Mouse (Mus musculus) hindbrain, embryonic 14.5 days (tissue): ENCODE results near the gene Prkd2. TPM values are rescaled to one million over a fixed set of nuclear protein-coding genes. Genes with fewer than 3 reads are reported as not detected.

Experiments
- ATAC-seq: fragments of 200-750 bp; cut with Nextera tagmentation; 2 replicates; pipeline ENCODE4 v1.8.0; 2017; ENCODE audit warnings: moderate number of reproducible peaks, mild to moderate bottlenecking, moderate TSS enrichment, moderate library complexity; ENCODE audit not compliant: low FRiP score
- DNase-seq: peaks from one replicate; pipeline ENCODE4 v3.0.0-alpha.2; 2015; ENCODE audit warnings: low spot score
- H3K27ac ChIP-seq: fragments of 300-500 bp; sonication (generic); 2 replicates; pipeline ENCODE4 v1.5.1; 2014; ENCODE audit warnings: mild to moderate bottlenecking, moderate library complexity
- H3K27me3 ChIP-seq: fragments of 300-500 bp; sonication (generic); 2 replicates; pipeline ENCODE4 v1.6.1; 2014; ENCODE audit warnings: mild to moderate bottlenecking, low read length, mixed read lengths; ENCODE audit not compliant: control insufficient read depth, insufficient read depth
- H3K36me3 ChIP-seq: fragments of 300-500 bp; sonication (generic); replicated peaks from 2 replicates; pipeline ENCODE4 v1.6.1; 2014; ENCODE audit not compliant: control insufficient read depth, insufficient read depth
- H3K4me1 ChIP-seq: fragments of 300-500 bp; sonication (generic); replicated peaks from 2 replicates; pipeline ENCODE4 v1.6.1; 2014; ENCODE audit warnings: antibody characterized with exemption, low read length, mixed read lengths; ENCODE audit not compliant: control insufficient read depth, insufficient read depth
- H3K4me2 ChIP-seq: fragments of 300-500 bp; sonication (generic); replicated peaks from 2 replicates; pipeline ENCODE4 v1.6.1; 2014; ENCODE audit warnings: mild to moderate bottlenecking, moderate library complexity
- H3K4me3 ChIP-seq: fragments of 300-500 bp; sonication (generic); replicated peaks from 2 replicates; pipeline ENCODE4 v1.5.1; 2014; ENCODE audit warnings: mild to moderate bottlenecking, low read length
- H3K9ac ChIP-seq: fragments of 300-500 bp; sonication (generic); 2 replicates; pipeline ENCODE4 v1.6.1; 2014
- H3K9me3 ChIP-seq: fragments of 300-500 bp; sonication (generic); 2 replicates; pipeline ENCODE4 v1.6.1; 2016; ENCODE audit warnings: low read length; ENCODE audit not compliant: control insufficient read depth
- WGBS: fragments of 180-500 bp; shearing (Covaris S2); extraction: QIAGEN DNeasy Blood & Tissue Kit; methylation state at CpG from one replicate; pipeline ENCODE4 v1.1.7; 2014; 5-methylcytosine and 5-hydroxymethylcytosine counted together
- polyA plus RNA-seq: library from polyadenylated mRNA; unstranded; fragments of >200 nt; fragmentation: Nextera tagmentation; extraction: Ambion mirVana; gene quantifications from 2 replicates; pipeline ENCODE4 v1.2.1, GENCODE M21; 2014

Gene Prkd2
- polyA plus RNA-seq, 1 experiment from 2014 or later: 5.6 TPM

- under 1% methylated on average over 30 of the region's 30 CpGs for WGBS
- Histone ChIP-seq H3K4me3 (peak within 1 kb of the TSS; percentile 9; the same call in 1 of the 2 replicates), H3K27ac (no peak within 1 kb of the TSS; the same call in 1 of the 2 replicates), H3K36me3 (peaks cover 7% of the 10 kb centered on the region), H3K9ac (no peak within 1 kb of the TSS), H3K27me3 (peaks cover 18% of the 10 kb centered on the region), H3K4me2 (peak within 1 kb of the TSS; percentile 48), H3K9me3 (no peaks in the 10 kb centered on the region), H3K4me1 (peaks cover 15% of the 10 kb centered on the region)
- ATAC-seq: peak; percentile 66
- peak; percentile 89 for DNase-seq
Measured at GRCm38 (mm10) chr7:16891641-16892351, 49.1 kb downstream of the Prkd2 start, which contains the start of gene Gng8. TSS of gene Gng8 (plus strand) at chr7:16891786.

- Histone ChIP-seq H3K9ac (no peak overlapping the region), H3K9me3 (no peaks in the 10 kb centered on the region), H3K4me1 (peaks cover 15% of the 10 kb centered on the region), H3K27ac (no peak overlapping the region), H3K36me3 (peaks cover 2% of the 10 kb centered on the region), H3K27me3 (peaks cover 17% of the 10 kb centered on the region), H3K4me3 (no peak overlapping the region), H3K4me2 (peak overlapping the region; percentile 48)
- 53% methylated on average over 9 of the region's 9 CpGs for WGBS
- DNase-seq (no peak), ATAC-seq (peak; percentile 6; the same call in 1 of the 2 replicates)
Measured at GRCm38 (mm10) chr7:16892352-16892730, 49.6 kb downstream of the Prkd2 start.

GRCm38 (mm10) chr7:16893612-16894011, 50.9 kb downstream of the Prkd2 start:
- H3K4me1 ChIP-seq: peaks cover 15% of the 10 kb centered on the region
- H3K27me3 ChIP-seq: peaks cover 17% of the 10 kb centered on the region
- H3K9ac ChIP-seq: no peak overlapping the region
- H3K9me3 ChIP-seq: no peaks in the 10 kb centered on the region
- ATAC-seq (no peak), DNase-seq (no peak)
- H3K36me3 ChIP-seq: no peaks in the 10 kb centered on the region
- H3K4me2 ChIP-seq: no peak overlapping the region
- WGBS: 2% methylated on average over 6 of the region's 6 CpGs
- H3K27ac ChIP-seq: no peak overlapping the region
- H3K4me3 ChIP-seq: no peak overlapping the region

- Histone ChIP-seq H3K4me3 (no peak overlapping the region), H3K27me3 (peaks cover 17% of the 10 kb centered on the region), H3K9me3 (no peaks in the 10 kb centered on the region), H3K9ac (no peak overlapping the region), H3K4me2 (peak overlapping the region; percentile 48), H3K36me3 (no peaks in the 10 kb centered on the region), H3K4me1 (peaks cover 15% of the 10 kb centered on the region), H3K27ac (0 out of 2 replicates have a peak overlapping the region, but pooled peaks have one; percentile 32)
- 1% methylated on average over 4 of the region's 4 CpGs for WGBS
- DNase-seq (no peak), ATAC-seq (peak; percentile 32)
Measured at GRCm38 (mm10) chr7:16894279-16894678, 51.6 kb downstream of the Prkd2 start.

GRCm38 (mm10) chr7:16895000-16895399, 52.3 kb downstream of the Prkd2 start:
- no peaks in the 10 kb centered on the region for H3K9me3 ChIP-seq
- peak overlapping the region; percentile 15; the same call in 1 of the 2 replicates for H3K4me3 ChIP-seq

GRCm38 (mm10) chr7:16895511-16895910, 52.8 kb downstream of the Prkd2 start:
- Histone ChIP-seq H3K4me3 (peak overlapping the region; percentile 15; the same call in 1 of the 2 replicates), H3K9ac (0 out of 2 replicates have a peak overlapping the region, but pooled peaks have one; percentile 20), H3K27ac (no peak overlapping the region), H3K4me1 (peaks cover 17% of the 10 kb centered on the region), H3K27me3 (peaks cover 17% of the 10 kb centered on the region), H3K4me2 (peak overlapping the region; percentile 48), H3K36me3 (no peaks in the 10 kb centered on the region), H3K9me3 (no peaks in the 10 kb centered on the region)
- WGBS: 27% methylated on average over 10 of the region's 10 CpGs
- DNase-seq (no peak), ATAC-seq (no peak)

More at GRCm38 (mm10) chr7:16895000-16895399, 52.3 kb downstream of the Prkd2 start:
- peak overlapping the region; percentile 48 for H3K4me2 ChIP-seq
- peak; percentile 7 for ATAC-seq
- 2% methylated on average over 24 of the region's 24 CpGs for WGBS
- H3K4me1 ChIP-seq: peaks cover 15% of the 10 kb centered on the region
- H3K9ac ChIP-seq: peak overlapping the region; percentile 20; the same call in 1 of the 2 replicates
- peak; percentile 75 for DNase-seq
- H3K36me3 ChIP-seq: no peaks in the 10 kb centered on the region
- 0 out of 2 replicates have a peak overlapping the region, but pooled peaks have one; percentile 32 for H3K27ac ChIP-seq
- H3K27me3 ChIP-seq: peaks cover 17% of the 10 kb centered on the region

- H3K4me3 ChIP-seq: no peak overlapping the region
- H3K27ac ChIP-seq: no peak overlapping the region
- no peaks in the 10 kb centered on the region for H3K36me3 ChIP-seq
- WGBS: 22% methylated on average over 5 of the region's 5 CpGs
- DNase-seq (no peak), ATAC-seq (peak; percentile 21; the same call in 1 of the 2 replicates)
- no peak overlapping the region for H3K4me2 ChIP-seq
- peaks cover 10% of the 10 kb centered on the region; the same call in 1 of the 2 replicates for H3K4me1 ChIP-seq
- peaks cover under 1% of the 10 kb centered on the region; the same call in 1 of the 2 replicates for H3K27me3 ChIP-seq
- no peak overlapping the region for H3K9ac ChIP-seq
- H3K9me3 ChIP-seq: no peaks in the 10 kb centered on the region
Measured at GRCm38 (mm10) chr7:16900526-16900925, 57.8 kb downstream of the Prkd2 start.

- Histone ChIP-seq H3K27ac (no peak overlapping the region), H3K9me3 (no peaks in the 10 kb centered on the region), H3K27me3 (no peaks in the 10 kb centered on the region), H3K9ac (no peak overlapping the region), H3K36me3 (no peaks in the 10 kb centered on the region), H3K4me3 (no peak overlapping the region), H3K4me2 (no peak overlapping the region), H3K4me1 (peaks cover 12% of the 10 kb centered on the region; the same call in 1 of the 2 replicates)
- 74% methylated on average over 2 of the region's 2 CpGs for WGBS
- DNase-seq (no peak), ATAC-seq (no peak)
Measured at GRCm38 (mm10) chr7:16903439-16903955, 60.8 kb downstream of the Prkd2 start.

GRCm38 (mm10) chr7:16904120-16904675, 61.5 kb downstream of the Prkd2 start:
- no peak for DNase-seq
- Histone ChIP-seq H3K9me3 (no peaks in the 10 kb centered on the region), H3K27me3 (no peaks in the 10 kb centered on the region), H3K4me2 (no peak overlapping the region), H3K36me3 (no peaks in the 10 kb centered on the region), H3K4me1 (peaks cover 12% of the 10 kb centered on the region; the same call in 1 of the 2 replicates), H3K4me3 (no peak overlapping the region), H3K27ac (no peak overlapping the region), H3K9ac (no peak overlapping the region)
- no peak for ATAC-seq
- 37% methylated on average over 8 of the region's 10 CpGs for WGBS
